Mouse (Mus musculus) heart, adult 11 months (tissue): ENCODE measurements at regions not wholly inside any gene's neighbourhood (a gene's known extent, or its start where the extent isn't known, plus 50 kb on each side); places are given as distances from the start of the nearest gene placed in this dataset.
A peak's percentile ranks its signal among the peaks of the same experiment; 100 is the strongest.
"Not testable (repeated sequence)": the region's sequence is repeated elsewhere in the genome, so short reads cannot be mapped to it uniquely, and the experiment has no call there.

Experiments used
- DNase-seq: peaks from one replicate; pipeline ENCODE4 v3.0.0; 2022

- peak; percentile 41 for DNase-seq
Measured at GRCm38 (mm10) chr19:9338971-9339370, 203.5 kb upstream of the Asrgl1 start.

GRCm38 (mm10) chr19:9337447-9337846 is 202.0 kb upstream of the Asrgl1 start:
- not testable (repeated sequence) for DNase-seq

- DNase-seq, result peak; percentile 41
Measured at GRCm38 (mm10) chr19:9317932-9318331, 182.5 kb upstream of the Asrgl1 start.

DNA sequence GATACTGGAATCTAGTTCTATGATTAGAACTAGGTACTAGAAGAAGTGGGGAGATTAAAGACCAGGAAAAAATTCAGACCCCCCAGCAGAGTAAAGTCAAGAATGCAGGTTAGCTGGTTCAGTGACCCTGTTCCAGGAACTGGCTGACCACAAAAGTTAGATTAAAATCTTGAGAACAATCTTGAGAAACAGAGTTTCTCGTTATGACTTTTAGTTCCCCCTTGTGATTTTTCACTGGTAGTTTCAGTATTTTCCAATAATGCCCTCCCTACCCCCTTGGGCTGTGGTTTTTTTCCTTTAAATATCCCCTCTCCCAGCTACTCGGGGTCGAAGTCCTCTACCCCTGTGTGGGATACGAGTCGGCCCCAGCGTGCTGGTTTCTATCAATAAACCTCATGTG is 180.7 kb upstream of the Asrgl1 start:
- peak; percentile 72 for DNase-seq

DNA sequence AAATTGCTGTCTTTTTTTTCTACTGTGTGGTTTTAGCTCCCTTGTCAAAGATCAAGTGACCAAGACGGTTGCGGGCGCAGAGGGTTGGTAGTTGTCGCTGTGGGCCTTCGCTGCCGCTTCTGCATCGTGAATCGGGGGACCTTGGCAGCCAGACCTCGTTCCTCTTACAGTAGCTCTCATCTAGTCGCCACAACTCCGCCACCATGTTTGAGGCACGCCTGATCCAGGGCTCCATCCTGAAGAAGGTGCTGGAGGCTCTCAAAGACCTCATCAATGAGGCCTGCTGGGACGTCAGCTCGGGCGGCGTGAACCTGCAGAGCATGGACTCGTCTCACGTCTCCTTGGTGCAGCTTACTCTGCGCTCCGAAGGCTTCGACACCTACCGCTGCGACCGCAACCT is 147.7 kb upstream of the Asrgl1 start:
- peak; percentile 94 for DNase-seq

DNA sequence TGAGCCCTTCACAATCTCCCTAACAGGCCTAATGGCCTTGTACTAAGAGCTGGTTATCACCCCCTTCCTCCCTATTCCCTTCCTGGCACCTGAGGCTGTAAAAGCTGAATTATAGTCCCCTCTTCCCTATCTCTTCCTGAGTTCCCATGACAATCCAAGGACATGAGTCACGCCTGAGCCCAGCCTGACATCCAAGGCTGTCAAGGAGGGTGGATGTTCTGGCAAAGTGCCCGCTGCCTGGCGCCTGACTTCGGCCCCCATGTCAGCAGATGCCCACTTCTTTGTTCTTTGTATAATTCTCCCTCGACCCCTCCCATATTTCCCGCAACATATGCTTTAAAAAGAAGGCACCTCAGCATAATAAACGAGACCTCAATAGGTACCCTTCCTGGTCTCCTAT is 99.2 kb upstream of the Asrgl1 start:
- DNase-seq, result not testable (repeated sequence)
